Mouse (Mus musculus) bone marrow macrophage, adult 2 months (primary cell): ENCODE measurements around the gene Plppr2.

Source experiments
- CTCF ChIP-seq: IDR thresholded peaks from 2 replicates; pipeline ENCODE4 v1.5.1; 2012; ENCODE audit warnings: low read depth, mild to moderate bottlenecking, low read length, moderate library complexity
- POLR2A ChIP-seq: IDR thresholded peaks from 2 replicates; pipeline ENCODE4 v1.6.1; 2012; ENCODE audit warnings: mild to moderate bottlenecking, low read depth, low read length, borderline replicate concordance

GRCm38 (mm10) chr9:21961366-21961980, 24.6 kb downstream of the Plppr2 start:
- no peak for TF ChIP-seq CTCF
- TF ChIP-seq POLR2A: no peak
